Mouse (Mus musculus) adrenal gland, adult 8-10 months (tissue): ENCODE measurements around the gene C2cd4d. TPM values are rescaled to one million over a fixed set of nuclear protein-coding genes. Genes with fewer than 3 reads are reported as not detected.

Experiments
- DNase-seq: peaks from one replicate; pipeline ENCODE4 v3.0.0; 2022
- total RNA-seq, 4 experiments: library from RNA; stranded (reverse); gene quantifications; 2 replicates each; pipeline ENCODE4 v1.2.4; 2022

The C2cd4d gene
- under 1 TPM; 0.35 to 0.71 (median 0.51) TPM for total RNA-seq

DNA sequence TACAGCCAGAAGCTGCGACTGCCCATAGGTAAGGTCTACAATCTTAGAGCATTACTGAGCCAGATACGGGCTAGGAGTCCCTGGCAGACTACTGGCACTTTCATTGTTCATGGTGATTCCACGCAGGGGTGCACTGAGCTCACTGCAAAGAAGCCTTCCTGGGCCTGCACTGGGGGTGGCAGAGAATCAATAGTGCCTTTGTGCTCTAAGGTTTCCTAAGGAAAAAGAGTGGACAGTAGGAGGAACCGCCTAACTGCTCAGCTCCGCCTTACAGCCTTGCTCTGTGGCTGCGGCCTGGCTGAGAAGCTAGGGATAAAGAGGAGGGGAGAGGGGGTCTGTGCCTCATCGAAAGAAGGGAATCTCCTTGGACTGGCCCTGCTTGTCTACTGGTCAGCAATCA lies at the start of gene C2cd4d:
Gene C2cd4d (plus strand): TSS at position 301 of the 400 bp plus-strand sequence.
- no peak for DNase-seq

- no peak for DNase-seq
Measured at GRCm38 (mm10) chr3:94328681-94329080, 33.6 kb upstream of the C2cd4d start.

GRCm38 (mm10) chr3:94334442-94334841 lies 27.8 kb upstream of the C2cd4d start:
- DNase-seq: no peak

- DNase-seq: no peak
Measured at GRCm38 (mm10) chr3:94338522-94338921, 23.7 kb upstream of the C2cd4d start.

GRCm38 (mm10) chr3:94341959-94342422 lies 20.2 kb upstream of the C2cd4d start, which contains the start of gene Them5:
Gene Them5, plus strand, starts transcription at chr3:94342099.
- no peak for DNase-seq

DNA sequence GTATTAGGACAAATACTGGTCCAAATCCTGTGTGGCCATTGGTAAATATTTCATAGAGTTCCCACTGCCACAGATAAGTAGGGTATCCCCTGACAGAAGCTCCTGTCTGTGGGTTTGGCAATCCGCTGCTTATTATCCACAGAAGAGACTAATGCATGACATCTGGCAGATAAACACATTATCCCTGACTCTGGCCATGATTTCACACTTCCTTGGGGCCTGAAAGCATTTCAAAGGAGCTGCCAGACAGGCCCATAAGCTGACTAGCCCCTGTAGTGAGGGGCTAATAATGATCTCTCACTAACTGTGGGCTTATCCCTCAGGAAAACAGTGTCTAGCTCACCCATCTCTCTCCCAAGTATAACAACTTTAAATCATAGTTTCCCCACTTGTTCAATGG lies 19.7 kb upstream of the C2cd4d start:
- no peak for DNase-seq

- no peak for DNase-seq
Measured at GRCm38 (mm10) chr3:94344182-94344581, 18.1 kb upstream of the C2cd4d start.

- DNase-seq: no peak
Measured at GRCm38 (mm10) chr3:94344897-94345296, 17.3 kb upstream of the C2cd4d start.

GRCm38 (mm10) chr3:94348146-94348545 lies 14.1 kb upstream of the C2cd4d start:
- no peak for DNase-seq

DNA sequence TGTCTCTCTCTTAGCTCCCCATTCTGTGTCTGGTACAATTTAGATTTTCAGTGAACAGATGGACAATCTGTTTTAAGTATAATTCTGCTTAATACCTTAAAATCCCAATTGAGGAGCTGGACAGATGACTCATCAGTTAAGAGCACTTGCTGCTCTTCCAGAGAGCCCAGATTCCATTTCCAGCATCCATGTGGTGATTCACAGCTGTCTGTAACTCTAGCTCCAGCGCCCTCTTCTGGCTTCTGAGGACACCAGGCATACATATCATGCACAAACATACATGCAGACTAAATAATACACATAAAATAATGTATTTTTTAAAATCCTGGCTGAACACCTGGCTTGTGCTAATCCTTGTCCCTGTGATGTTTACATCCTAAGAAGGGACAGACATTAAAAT lies 1.4 kb upstream of the C2cd4d start:
- peak; percentile 32 for DNase-seq

- DNase-seq: peak; percentile 36
Measured at GRCm38 (mm10) chr3:94363291-94364153, 1.3 kb downstream of the C2cd4d start.

GRCm38 (mm10) chr3:94364154-94364526 lies 1.9 kb downstream of the C2cd4d start:
- no peak for DNase-seq

GRCm38 (mm10) chr3:94366761-94367160 lies 4.5 kb downstream of the C2cd4d start:
- peak; percentile 64 for DNase-seq

DNA sequence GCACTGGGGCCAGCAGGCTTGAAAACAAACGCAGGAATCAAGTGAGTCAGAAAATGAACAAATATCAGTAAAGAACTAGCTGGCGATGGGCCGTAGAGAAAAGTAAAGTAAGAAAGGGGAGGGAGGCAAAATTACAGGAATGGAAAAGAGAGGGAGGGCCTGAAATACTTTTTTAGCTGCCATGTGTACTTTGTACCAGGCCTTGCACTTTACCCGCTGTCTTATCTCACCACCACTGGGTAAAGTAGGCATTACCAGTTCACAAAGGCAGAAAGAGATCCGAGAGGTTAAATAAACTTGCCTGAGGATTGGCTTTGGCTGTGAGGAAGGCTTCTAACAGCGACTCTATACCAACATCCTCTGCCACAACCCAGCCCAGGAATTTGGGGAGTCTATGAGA lies 5.3 kb downstream of the C2cd4d start:
- DNase-seq: no peak

- no peak for DNase-seq
Measured at GRCm38 (mm10) chr3:94368631-94369030, 6.4 kb downstream of the C2cd4d start.

DNA sequence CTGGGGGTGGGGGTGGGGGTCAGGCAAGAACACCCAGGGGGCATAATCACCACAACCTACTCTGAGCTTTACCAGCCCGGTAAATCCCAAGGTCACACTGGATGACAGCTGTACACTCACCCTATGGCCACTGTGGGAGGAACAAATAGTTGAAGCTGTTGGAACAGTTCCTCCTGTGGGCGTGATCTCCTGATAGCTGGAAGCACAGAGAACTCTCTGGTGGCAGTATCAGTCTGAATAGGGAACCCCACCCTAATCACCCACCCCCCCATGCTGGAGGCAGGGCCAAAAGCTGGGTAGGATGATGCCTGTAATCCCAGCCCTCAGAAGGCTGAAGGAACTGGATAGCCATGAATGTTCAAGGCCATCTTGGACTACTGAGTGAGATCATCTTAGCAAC lies 7.5 kb downstream of the C2cd4d start:
- DNase-seq: no peak

DNA sequence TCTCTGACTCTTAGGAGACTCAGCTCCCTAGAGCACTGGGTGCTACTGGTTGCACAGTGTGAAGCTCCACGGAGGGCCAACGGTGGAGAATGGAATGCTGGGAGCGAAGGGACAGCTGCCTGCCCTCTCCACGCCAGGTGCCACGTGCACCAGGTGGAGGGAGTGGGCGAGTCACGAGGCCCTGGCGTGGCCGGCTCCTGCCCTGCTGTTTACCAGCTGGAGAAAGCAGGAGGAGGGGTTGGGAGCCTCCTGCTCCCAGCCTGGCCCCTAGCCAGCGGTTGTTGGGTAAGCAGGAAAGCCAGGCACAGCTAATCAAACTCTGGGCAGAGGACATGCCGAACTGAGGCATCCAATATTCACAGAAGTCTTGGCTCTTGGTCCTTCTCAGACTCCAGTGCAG lies 9.4 kb downstream of the C2cd4d start:
- DNase-seq: peak; percentile 90

DNA sequence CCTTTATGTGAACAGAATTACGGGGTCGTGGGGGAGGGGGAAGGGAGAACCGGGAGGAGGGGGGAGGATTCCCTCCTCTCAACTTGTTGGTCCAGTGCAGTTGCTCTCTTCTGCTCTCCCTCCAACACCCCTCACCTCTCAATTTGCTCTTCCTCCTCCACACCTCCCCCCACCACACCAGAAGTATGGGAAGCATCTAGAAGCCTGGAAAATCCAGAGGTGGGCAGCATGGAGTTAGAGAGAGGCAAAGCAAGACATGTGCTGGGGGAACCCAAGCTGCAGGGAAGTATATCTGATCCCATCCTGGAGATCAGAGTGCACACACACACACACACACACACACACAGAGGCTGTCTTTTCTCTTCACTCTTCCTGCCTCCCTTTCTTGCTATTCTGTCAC lies 9.8 kb downstream of the C2cd4d start:
- no peak for DNase-seq

DNA sequence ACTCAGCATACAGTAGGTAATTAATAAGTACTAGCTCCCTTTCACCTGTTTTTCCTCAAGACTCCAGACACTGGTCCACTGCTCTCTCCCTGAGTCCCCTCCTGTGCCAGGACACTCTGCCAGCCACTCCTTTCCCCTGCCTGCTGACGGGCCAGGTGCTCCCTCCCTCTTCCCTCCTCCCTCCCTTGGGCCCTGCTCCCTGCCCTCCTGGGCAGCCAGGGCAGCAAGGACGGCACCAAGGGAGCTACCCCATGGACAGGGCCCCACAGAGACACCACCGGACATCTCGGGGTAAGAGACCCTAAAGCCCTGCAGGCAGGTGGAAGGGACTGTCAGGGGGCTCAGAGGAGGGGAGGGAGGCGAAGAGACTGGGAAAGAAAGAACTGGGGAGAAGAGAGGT lies 10.4 kb downstream of the C2cd4d start, which contains the start of gene Rorc:
Gene Rorc (plus strand): TSS at position 154 of the 400 bp plus-strand sequence.
- DNase-seq: peak; percentile 61

DNA sequence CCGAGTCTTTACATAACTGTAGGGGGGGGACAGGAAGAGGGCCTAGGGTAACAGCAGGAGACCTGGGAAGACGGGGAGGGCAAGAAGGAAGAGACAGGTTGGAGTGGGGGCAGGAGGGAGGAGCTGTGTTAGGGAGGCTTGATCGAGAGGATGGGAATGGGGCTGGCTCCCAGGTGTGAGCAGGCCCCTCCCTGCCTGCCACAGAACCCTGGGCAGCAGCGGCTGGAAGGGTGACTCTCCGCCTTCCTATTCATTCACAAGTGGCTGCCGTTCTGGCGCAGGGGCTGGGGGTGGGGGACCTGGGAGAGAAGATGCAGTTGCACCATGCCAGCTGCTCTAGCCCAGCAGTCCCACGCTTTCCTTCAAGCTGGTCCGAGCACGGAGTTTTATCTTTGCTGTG lies 10.9 kb downstream of the C2cd4d start:
- DNase-seq: no peak

DNA sequence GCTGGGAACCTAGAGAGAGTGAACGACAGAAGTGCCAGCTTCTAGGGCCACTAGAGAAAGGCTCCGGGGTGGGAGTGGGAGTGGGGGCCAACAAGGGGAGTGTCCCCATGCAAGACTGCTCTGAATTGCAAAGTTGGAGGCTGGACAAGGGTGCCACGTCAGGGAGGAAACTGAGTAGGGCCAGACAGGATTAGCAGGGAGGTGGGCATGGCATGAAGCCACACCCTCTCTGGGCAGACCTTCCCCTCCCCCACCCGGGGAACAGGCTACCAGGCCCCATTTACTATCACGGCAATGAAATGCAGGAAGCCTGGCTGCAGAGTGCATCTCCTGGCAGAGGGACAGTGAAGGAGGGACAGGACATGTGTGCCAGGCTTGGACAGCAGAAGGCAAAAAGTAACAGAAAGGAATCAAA lies 11.4 kb downstream of the C2cd4d start:
- DNase-seq: no peak

DNA sequence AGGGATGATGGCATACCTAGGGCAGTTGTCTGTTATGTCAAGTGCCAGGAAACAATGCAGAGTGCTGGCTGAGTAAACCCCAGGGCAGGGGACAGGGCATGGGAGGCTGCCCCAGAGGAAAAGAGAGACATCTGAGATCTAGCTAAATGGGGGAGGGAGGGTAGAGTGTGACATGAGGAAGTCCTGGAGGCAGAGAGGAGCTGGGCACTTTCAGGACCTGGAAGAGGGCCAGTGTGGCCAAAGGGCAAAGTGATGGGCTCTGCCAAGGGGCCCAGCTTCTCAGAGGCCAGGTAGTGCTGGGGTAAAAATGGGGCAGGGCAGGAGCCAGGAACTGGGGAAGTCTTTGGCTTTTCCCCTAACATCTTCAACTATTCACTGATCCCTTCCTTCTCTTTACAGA lies 12.4 kb downstream of the C2cd4d start:
- no peak for DNase-seq

- DNase-seq: no peak
Measured at GRCm38 (mm10) chr3:94375146-94375545, 12.9 kb downstream of the C2cd4d start.

DNA sequence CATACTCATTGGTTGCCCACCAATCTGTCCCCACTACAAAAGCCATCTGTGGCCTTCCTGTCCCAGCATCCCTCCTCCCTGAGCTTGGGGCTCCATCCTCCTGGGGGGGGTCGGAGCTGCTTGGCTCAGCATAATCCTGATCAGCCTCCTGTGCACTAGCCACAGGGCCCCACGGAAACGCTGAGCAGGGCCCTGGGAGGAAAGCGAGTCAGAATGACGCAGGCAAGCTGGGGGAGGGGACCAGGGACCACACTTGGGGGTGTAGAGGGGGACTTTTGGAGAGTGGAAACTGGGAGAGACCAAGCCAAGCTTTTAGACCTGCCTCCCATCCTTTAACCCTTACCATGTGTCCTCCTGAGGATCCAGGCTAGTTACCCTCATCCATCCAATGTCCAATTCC lies 13.6 kb downstream of the C2cd4d start:
- no peak for DNase-seq
